Mouse (Mus musculus) kidney, adult 2 months (tissue): ENCODE data around the gene Gm32802.
"Not testable (repeated sequence)": the region's sequence is repeated elsewhere in the genome, so short reads cannot be mapped to it uniquely, and the experiment has no call there.

Experiments
- CTCF ChIP-seq: fragments of 200-500 bp; conservative IDR thresholded peaks from 2 replicates; pipeline ENCODE4 v1.5.1; 2011; ENCODE audit warnings: low read depth, mild to moderate bottlenecking, control low read depth, low read length, moderate library complexity, mixed read lengths; ENCODE audit not compliant: insufficient read depth, insufficient read length
- POLR2A ChIP-seq: fragments of 200-500 bp; IDR thresholded peaks from one replicate; pipeline ENCODE4 v1.6.1; 2011; ENCODE audit warnings: low read depth, low read length, control low read depth

GRCm38 (mm10) chr10:118240680-118241079, 17.8 kb upstream of the Gm32802 start, which contains the start of gene Gm32717:
- not testable (repeated sequence) for TF ChIP-seq POLR2A, CTCF
